In the genomic region with DNA sequence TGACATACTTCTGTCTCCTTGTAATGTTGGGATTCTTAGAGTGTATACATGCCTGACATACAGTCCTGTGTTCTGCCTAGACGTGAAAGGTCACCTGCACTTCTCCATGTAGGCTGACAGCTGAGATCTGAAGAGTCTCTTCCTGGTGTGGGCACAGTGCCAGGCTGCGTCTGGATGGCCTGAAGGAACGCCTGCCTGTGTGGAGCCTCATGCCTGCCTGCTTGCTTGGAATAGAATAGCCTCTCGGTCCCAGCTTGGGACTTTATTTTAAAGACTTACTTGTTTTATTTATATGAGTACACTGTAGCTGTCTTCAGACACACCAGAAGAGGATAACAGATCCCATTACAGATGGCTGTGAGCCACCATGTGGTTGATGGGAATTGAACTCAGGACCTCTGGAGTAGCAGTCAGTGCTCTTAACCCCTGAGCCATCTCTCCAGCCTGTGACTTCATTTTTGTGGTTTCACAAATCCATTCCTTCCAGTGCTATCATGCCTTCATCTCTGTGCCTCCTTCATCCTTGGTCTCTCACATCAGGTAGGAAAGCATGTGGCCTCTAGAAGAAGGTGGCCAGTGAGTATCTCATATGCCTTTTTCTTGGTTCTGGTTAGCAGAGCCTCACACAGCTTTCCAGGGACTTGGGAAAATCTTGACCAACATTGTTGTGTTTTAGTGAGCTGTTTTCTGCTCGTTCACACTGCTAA, we compare ENCODE assay signal across 8 mouse cellular contexts. TPM values are rescaled to one million over a fixed set of nuclear protein-coding genes. Genes with fewer than 3 reads are reported as not detected.
DNase-seq lines count a peak whose midpoint lies in the region; ATAC-seq and TF ChIP-seq lines count a peak whose summit lies in the region.

No protein-coding gene starts in this region.

- no peaks in the 10 kb centered on the region for H3K36me3 ChIP-seq in heart, embryonic 14.5 days (ENCODE audit: control insufficient read depth, insufficient read depth, low read length)
- no peaks in the 10 kb centered on the region for H3K36me3 ChIP-seq in liver, postnatal 0 days (replicated peaks; ENCODE audit: insufficient read depth, low read length)

- no peak for TF ChIP-seq EP300 in liver, postnatal 0 days (IDR thresholded peaks at IDR 0.05; ENCODE audit: low read depth)

- H3K27ac ChIP-seq in heart, embryonic 14.5 days (replicated peaks in 1 of 2; ENCODE audit: control insufficient read depth in 1 of 2, insufficient read depth in 1 of 2, low read depth in 2 of 2, low read length in 2 of 2), result peak overlapping the region; percentile 58 to 80
- H3K27ac ChIP-seq in liver, postnatal 0 days (ENCODE audit: low read depth), result peak overlapping the region; percentile 85

- no peak overlapping the region for H3K4me3 ChIP-seq in heart, embryonic 14.5 days (ENCODE audit: control insufficient read depth in 1 of 2, insufficient read depth in 1 of 2, low read depth in 1 of 2, low read length in 2 of 2)
- H3K4me3 ChIP-seq in liver, postnatal 0 days (ENCODE audit: low read depth, low read length), result no peak overlapping the region

- ATAC-seq in heart, embryonic 14.5 days (ENCODE audit: insufficient number of reproducible peaks, insufficient read depth, low FRiP score, low read depth), result no peak
- ATAC-seq in liver, postnatal 0 days, result no peak
- ATAC-seq in megakaryocyte-erythroid progenitor cell, adult 5-6 weeks (replicated peaks; ENCODE audit: low FRiP score, low TSS enrichment, poor library complexity, severe bottlenecking), result no peak

- peak; percentile 63 to 81 for DNase-seq in adrenal gland, adult (ENCODE audit: inconsistent age in 2 of 2, low spot score in 1 of 2)
- no peak for DNase-seq in adrenal gland, postnatal 4 days (ENCODE audit: low spot score in 2 of 2)
- DNase-seq in right cerebral cortex, postnatal 10 days (ENCODE audit: low spot score in 2 of 2), result peak; percentile 68 to 73
- DNase-seq in right cerebral cortex, adult 2 months (ENCODE audit: low spot score in 2 of 2), result no peak
- DNase-seq in liver, postnatal 0 days, result no peak
- no peak for DNase-seq in left cerebral cortex, adult 18-20 months (ENCODE audit: low spot score in 2 of 2)

- peak overlapping the region; percentile 44; the same call in 1 of the 2 replicates for H3K9ac ChIP-seq in heart, embryonic 14.5 days (ENCODE audit: low read length)
- H3K9ac ChIP-seq in liver, postnatal 0 days (replicated peaks), result no peak overlapping the region

- H3K4me2 ChIP-seq in heart, embryonic 14.5 days (ENCODE audit: low read length), result peak overlapping the region; percentile 32
- 0 out of 2 replicates have a peak overlapping the region, but pooled peaks have one; percentile 62 for H3K4me2 ChIP-seq in liver, postnatal 0 days (ENCODE audit: low read depth, low read length)

- WGBS in heart, embryonic 14.5 days, result 19% methylated on average over 5 of the region's 5 CpGs
- 53% methylated on average over 5 of the region's 5 CpGs for WGBS in liver, postnatal 0 days (ENCODE audit: insufficient replicate concordance)

- peaks cover 34 to 59% of the 10 kb centered on the region in 2 experiments for H3K4me1 ChIP-seq in heart, embryonic 14.5 days (ENCODE audit: control insufficient read depth in 2 of 2, insufficient read depth in 2 of 2, low read length in 2 of 2)
- H3K4me1 ChIP-seq in liver, postnatal 0 days (ENCODE audit: insufficient read depth), result peaks cover 39% of the 10 kb centered on the region

- H3K9me3 ChIP-seq in heart, embryonic 14.5 days (ENCODE audit: control insufficient read depth, low read length), result no peaks in the 10 kb centered on the region
- no peaks in the 10 kb centered on the region for H3K9me3 ChIP-seq in liver, postnatal 0 days (ENCODE audit: low read length)

- H3K27me3 ChIP-seq in heart, embryonic 14.5 days (ENCODE audit: control insufficient read depth, insufficient read depth, low read length), result no peaks in the 10 kb centered on the region
- no peaks in the 10 kb centered on the region for H3K27me3 ChIP-seq in liver, postnatal 0 days (ENCODE audit: insufficient read depth, low read length)

- no peak for TF ChIP-seq CTCF in liver, postnatal 0 days (IDR thresholded peaks at IDR 0.05; ENCODE audit: low read depth)

RNA-seq across cellular contexts. Expression of a gene that starts 26.4 kb away (rescaled TPM):
- total RNA-seq in adrenal gland, postnatal 4 days (2021), result 10 to 100 TPM; 49.4 to 58.7 TPM
- polyA plus RNA-seq in heart, embryonic 14.5 days (2014; fragmentation: Nextera tagmentation; extraction: Ambion mirVana), result 40.7 and 41.5 TPM in 2 replicates
- polyA plus RNA-seq in liver, postnatal 0 days (2015; fragmentation: Nextera tagmentation; extraction: Ambion mirVana), result 31.4 and 32.4 TPM in 2 replicates
- total RNA-seq in left cerebral cortex, adult 18-20 months (2021), result 10 to 100 TPM; 60.8 to 62.7 TPM
- total RNA-seq in megakaryocyte-erythroid progenitor cell, adult 5-6 weeks (2014; fragmentation: Nextera tagmentation), result 24.3 and 29.1 TPM in 2 replicates
- 31.9 and 56.4 TPM in 2 replicates for total RNA-seq in megakaryocyte-erythroid progenitor cell, adult 5-6 weeks (2017)

RNA-seq across cellular contexts. Expression of a gene that starts 52.2 kb away (rescaled TPM):
- 1 to 10 TPM; 5.2 to 5.4 TPM for total RNA-seq in adrenal gland, postnatal 4 days (2021)
- polyA plus RNA-seq in heart, embryonic 14.5 days (2014; fragmentation: Nextera tagmentation; extraction: Ambion mirVana), result 0.81 and 1.00 TPM in 2 replicates
- polyA plus RNA-seq in liver, postnatal 0 days (2015; fragmentation: Nextera tagmentation; extraction: Ambion mirVana), result 1.4 TPM in 2 replicates
- total RNA-seq in left cerebral cortex, adult 18-20 months (2021), result under 1 TPM; 0.33 to 0.59 TPM
- not detected in 2 replicates for total RNA-seq in megakaryocyte-erythroid progenitor cell, adult 5-6 weeks (2014; fragmentation: Nextera tagmentation)
- total RNA-seq in megakaryocyte-erythroid progenitor cell, adult 5-6 weeks (2017), result 0.42 TPM in 1 of 2 replicates, not detected in the other

Comparison
In these comparisons a context has a peak if more than half of its experiments do, and no peak if none do; other contexts are left out.
1. DNase-seq: peak in adrenal gland, adult (2 of 2) and right cerebral cortex, postnatal 10 days (2 of 2); none in adrenal gland, postnatal 4 days (0 of 2), right cerebral cortex, adult 2 months (0 of 2), liver, postnatal 0 days (single experiment) and left cerebral cortex, adult 18-20 months (0 of 2).